Comparison of ENCODE assay signal across 8 mouse cellular contexts in the genomic region with DNA sequence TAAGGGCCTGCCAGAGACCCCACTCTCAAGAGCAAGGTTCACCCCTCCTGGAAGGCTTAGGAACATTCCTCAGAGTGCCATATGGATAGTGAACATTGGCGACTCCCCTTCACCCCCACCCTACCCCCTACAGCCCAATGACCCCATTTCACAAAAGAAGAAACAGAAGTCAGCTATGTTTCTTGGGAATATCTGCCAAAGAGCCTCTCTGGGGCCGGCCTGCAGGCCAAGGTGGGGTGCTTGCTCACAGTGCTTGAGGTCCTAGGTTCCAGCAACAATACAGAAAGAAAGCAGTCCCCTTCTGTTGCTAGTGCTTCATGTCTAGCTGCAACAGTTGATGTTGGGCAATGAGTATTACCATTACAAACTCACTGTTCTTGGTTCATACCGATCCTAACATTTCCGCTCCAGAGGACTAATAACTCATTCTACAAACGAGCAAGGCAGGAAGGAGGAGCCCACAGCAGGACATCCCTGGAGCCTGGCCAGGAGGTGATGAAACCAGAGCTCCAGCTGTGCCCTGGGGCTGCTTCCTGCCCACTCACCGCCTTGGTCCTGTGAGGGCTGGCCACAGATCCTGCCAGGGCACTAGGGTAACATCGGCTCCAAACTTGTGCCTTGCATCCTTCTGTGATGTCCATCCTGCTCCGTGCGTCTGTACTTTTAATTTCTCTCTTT. TPM values are rescaled to one million over a fixed set of nuclear protein-coding genes. Genes with fewer than 3 reads are reported as not detected.
A peak's percentile ranks its signal among the peaks of the same experiment; 100 is the strongest.
DNase-seq lines count a peak whose midpoint lies in the region; ATAC-seq lines count a peak whose summit lies in the region.
"Had no signal": no experiment of that assay in that cellular context is flagged by ENCODE, and none has a peak within 500 bp of the region (broad histone marks: within the 10 kb centered on the region; RNA-seq: fewer than 3 reads in every experiment).

No protein-coding gene starts in this region.

- peak; percentile 6 to 50 for DNase-seq in monocyte, adult 2 months (ENCODE audit: low read depth in 1 of 2, low spot score in 2 of 2)
- peak; percentile 97 to 98 for DNase-seq in adrenal gland, postnatal 36 days
- peak; percentile 63 for DNase-seq in gastrocnemius, postnatal 25 days
- DNase-seq in lung, postnatal 4 days, result peak; percentile 82 to 90
- no peak for DNase-seq in frontal cortex, adult 2 months (ENCODE audit: extremely low spot score in 1 of 2, low spot score in 1 of 2)
- DNase-seq in left cerebral cortex, postnatal 36 days (ENCODE audit: low spot score in 2 of 2), result no peak

- no peak for ATAC-seq in monocyte, adult 5-6 weeks (replicated peaks; ENCODE audit: insufficient number of reproducible peaks, low FRiP score, low TSS enrichment, poor library complexity, severe bottlenecking)

- intact Hi-C loops in left cerebral cortex, postnatal 36 days (cut with DNase I), result no loop called here

RNA-seq across cellular contexts. Expression of gene Slc25a29, which starts 3.6 kb away (rescaled TPM):
- 0.11 to 1.8 TPM in 2 of 3 replicates, not detected in the other for total RNA-seq in monocyte, adult 5-6 weeks (2017)
- 10 to 100 TPM; 13.6 to 19.5 TPM for total RNA-seq in adrenal gland, postnatal 36 days (2021)
- total RNA-seq in gastrocnemius, postnatal 25 days (2021), result 1 to 10 TPM; 6.4 to 9.2 TPM
- polyA plus RNA-seq in frontal cortex, adult 2 months (2012; rRNA removed), result 19.4 and 20.3 TPM in 2 replicates
- 10 to 100 TPM; 15.0 to 15.6 TPM for total RNA-seq in left cerebral cortex, postnatal 36 days (2021)
- total RNA-seq: hematopoietic stem cell, adult 5-6 weeks had no signal

RNA-seq across cellular contexts. Expression of gene Slc25a47, which starts 3.7 kb away (rescaled TPM):
- total RNA-seq in monocyte, adult 5-6 weeks (2017), result 0.48 to 1.3 TPM in 2 of 3 replicates, not detected in the other
- total RNA-seq in adrenal gland, postnatal 36 days (2021), result 10 to 100 TPM; 11.2 to 13.5 TPM
- 1 to 10 TPM; 5.8 to 6.3 TPM for total RNA-seq in gastrocnemius, postnatal 25 days (2021)
- 10.1 and 12.9 TPM in 2 replicates for polyA plus RNA-seq in frontal cortex, adult 2 months (2012; rRNA removed)
- 10 to 100 TPM in 1 of 2 experiments, 1 to 10 TPM in 1; 7.2 to 12.3 TPM for total RNA-seq in left cerebral cortex, postnatal 36 days (2021)

RNA-seq across cellular contexts. Expression of gene Yy1, which starts 39.3 kb away (rescaled TPM):
- total RNA-seq in monocyte, adult 5-6 weeks (2017), result 51.4 to 60.9 TPM (median 60.3 TPM) in 3 replicates
- total RNA-seq in adrenal gland, postnatal 36 days (2021), result 10 to 100 TPM; 69.4 to 84.1 TPM
- total RNA-seq in gastrocnemius, postnatal 25 days (2021), result 10 to 100 TPM; 23.9 to 25.4 TPM
- polyA plus RNA-seq in frontal cortex, adult 2 months (2012; rRNA removed), result 25.0 and 25.2 TPM in 2 replicates
- 10 to 100 TPM; 41.9 to 52.7 TPM for total RNA-seq in left cerebral cortex, postnatal 36 days (2021)

Comparison
In these comparisons a context has a peak if more than half of its experiments do, and no peak if none do; other contexts are left out.
1. DNase-seq: peak in monocyte, adult 2 months (2 of 2), adrenal gland, postnatal 36 days (2 of 2), gastrocnemius, postnatal 25 days (single experiment) and lung, postnatal 4 days (2 of 2); none in frontal cortex, adult 2 months (0 of 2) and left cerebral cortex, postnatal 36 days (0 of 2).